Mouse (Mus musculus) C2C12 (cell line): Measurements from ENCODE around the gene Slco2b1. TPM values are rescaled to one million over a fixed set of nuclear protein-coding genes. Genes with fewer than 3 reads are reported as not detected.
"Not testable (repeated sequence)": the region's sequence is repeated elsewhere in the genome, so short reads cannot be mapped to it uniquely, and the experiment has no call there.

Experiments used
- H3K27me3 ChIP-seq: one replicate; pipeline ENCODE4 v1.6.1; 2011; ENCODE audit not compliant: control insufficient read depth, insufficient read depth, insufficient read length
- H3K36me3 ChIP-seq: one replicate; pipeline ENCODE4 v1.6.1; 2011; ENCODE audit not compliant: control insufficient read depth, insufficient read depth
- H3K4me3 ChIP-seq: one replicate; pipeline ENCODE4 v1.5.1; 2011; ENCODE audit warnings: mild to moderate bottlenecking, control low read depth; ENCODE audit not compliant: poor library complexity, insufficient read depth, severe bottlenecking
- H3K79me2 ChIP-seq: one replicate; pipeline ENCODE4 v1.6.1; 2011; ENCODE audit not compliant: control insufficient read depth, insufficient read depth
- H3K79me3 ChIP-seq: one replicate; pipeline ENCODE4 v1.6.1; 2011; ENCODE audit warnings: low read depth, control low read depth
- H3ac ChIP-seq: one replicate; pipeline ENCODE3; 2011; ENCODE audit warnings: low read depth; ENCODE audit not compliant: control insufficient read depth, insufficient read length
- CEBPB ChIP-seq: IDR thresholded peaks from one replicate; pipeline ENCODE4 v1.6.1; 2011; ENCODE audit warnings: low read depth, mild to moderate bottlenecking, control low read depth, moderate library complexity
- CTCF ChIP-seq: IDR thresholded peaks from one replicate; pipeline ENCODE4 v1.5.1; 2011; ENCODE audit not compliant: control insufficient read depth, insufficient read depth, insufficient read length
- FOSL1 ChIP-seq: IDR thresholded peaks from one replicate; pipeline ENCODE4 v1.8.0; 2011; ENCODE audit warnings: mild to moderate bottlenecking, low read length; ENCODE audit not compliant: poor library complexity, insufficient read depth, severe bottlenecking
- MAX ChIP-seq: IDR thresholded peaks from one replicate; pipeline ENCODE4 v1.6.1; 2011; ENCODE audit warnings: mild to moderate bottlenecking, control low read depth
- MYOD1 ChIP-seq: IDR thresholded peaks from one replicate; pipeline ENCODE4 v1.6.1; 2011; ENCODE audit warnings: low read depth; ENCODE audit not compliant: control insufficient read depth, insufficient read length
- MYOG ChIP-seq: IDR thresholded peaks from one replicate; pipeline ENCODE4 v1.6.1; 2011; ENCODE audit not compliant: control insufficient read depth, insufficient read length; ENCODE audit errors: extremely low read depth
- USF1 ChIP-seq: IDR thresholded peaks from one replicate; pipeline ENCODE4 v1.6.1; 2011; ENCODE audit warnings: low read depth, mild to moderate bottlenecking, control low read depth, moderate library complexity
- long read RNA-seq, 2 experiments: library from polyadenylated mRNA; unstranded; transcript quantifications; one replicate each; pipeline ENCODE4 v2.0.0; 2019 to 2020
- polyA plus RNA-seq: library from polyadenylated mRNA; unstranded; fragments of >200 nt; fragmentation: generic; extraction: Trizol; gene quantifications from one replicate; pipeline ENCODE4 v1.2.1, GENCODE M21; 2012; ENCODE audit warnings: missing spikeins

Gene Slco2b1
- polyA plus RNA-seq = not detected
- long read RNA-seq, experiment 1 = 0 reads
- long read RNA-seq, experiment 2 = 0 reads

DNA sequence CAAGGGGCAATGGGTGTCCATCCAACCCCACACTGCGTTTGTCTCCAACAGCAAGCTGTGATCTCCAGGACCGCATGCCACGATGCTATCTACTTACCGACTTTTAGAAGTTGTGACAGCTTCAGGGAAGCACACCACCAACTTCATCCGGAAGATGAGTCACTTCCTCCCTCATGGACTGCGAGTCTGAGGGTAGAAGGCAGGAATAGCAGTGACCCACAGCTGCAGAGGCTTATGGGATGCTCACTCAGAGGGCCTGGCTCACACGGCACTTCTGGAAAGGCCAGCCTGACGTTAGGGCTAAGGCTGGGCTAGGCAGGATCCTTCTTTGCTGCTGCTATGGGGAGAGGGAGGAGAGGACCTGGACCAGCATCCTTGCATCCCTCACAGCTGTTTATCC lies at the start of gene Slco2b1:
Gene Slco2b1, minus strand, starts transcription at position 175 of the 400 bp plus-strand sequence.
- H3K4me3 ChIP-seq = no peak within 1 kb of the TSS
- TF ChIP-seq CEBPB = no peak
- no peak for TF ChIP-seq FOSL1
- TF ChIP-seq USF1 = no peak
- TF ChIP-seq CTCF = no peak
- no peak for TF ChIP-seq MYOD1
- TF ChIP-seq MYOG = no peak
- no peak for TF ChIP-seq MAX

GRCm38 (mm10) chr7:99739276-99739675 lies 28.1 kb upstream of the Slco2b1 start:
- Histone ChIP-seq H3ac (no peak overlapping the region), H3K79me3 (no peaks in the 10 kb centered on the region), H3K36me3 (no peaks in the 10 kb centered on the region), H3K79me2 (no peaks in the 10 kb centered on the region), H3K27me3 (peaks cover 13% of the 10 kb centered on the region), H3K4me3 (no peak overlapping the region)
- TF ChIP-seq CTCF (no peak), FOSL1 (no peak), MYOG (no peak), CEBPB (no peak), MYOD1 (no peak), USF1 (no peak), MAX (no peak)

More for the DNA sequence above, at the start of gene Slco2b1:
- Histone ChIP-seq H3K36me3 (no peaks in the 10 kb centered on the region), H3K79me3 (no peaks in the 10 kb centered on the region), H3ac (no peak within 1 kb of the TSS), H3K79me2 (no peaks in the 10 kb centered on the region), H3K27me3 (peaks cover 27% of the 10 kb centered on the region)

- not testable (repeated sequence) for H3K4me3 ChIP-seq, H3K79me2 ChIP-seq, H3K79me3 ChIP-seq, H3ac ChIP-seq, H3K36me3 ChIP-seq
- peaks cover 10% of the 10 kb centered on the region for H3K27me3 ChIP-seq
These were observed 24.4 kb upstream of the Slco2b1 start for GRCm38 (mm10) chr7:99735491-99735890.

DNA sequence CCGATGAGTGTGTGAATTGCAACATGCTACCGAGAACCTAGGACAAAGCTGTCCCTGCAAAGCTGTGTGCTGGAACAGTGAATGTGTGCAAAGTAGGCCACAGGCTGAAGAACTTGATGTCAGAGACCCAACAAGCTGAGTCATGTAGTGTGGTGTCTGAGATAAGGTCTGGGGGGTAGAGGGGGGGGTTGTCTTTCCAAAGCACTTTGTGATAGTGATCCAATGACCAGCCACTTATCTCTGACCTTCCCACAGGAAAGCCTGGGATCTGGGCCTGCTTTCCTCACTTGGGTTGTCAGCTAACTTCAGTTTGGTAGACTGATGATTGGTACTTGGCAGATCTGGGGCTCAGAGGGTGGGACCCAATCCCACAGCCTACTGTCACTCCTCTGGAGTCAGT lies 23.5 kb upstream of the Slco2b1 start:
- TF ChIP-seq CEBPB (no peak), MAX (no peak), MYOG (no peak), MYOD1 (no peak), CTCF (no peak), FOSL1 (no peak), USF1 (no peak)
- H3K27me3 ChIP-seq = peaks cover 10% of the 10 kb centered on the region
- no peak overlapping the region for H3ac ChIP-seq
- no peaks in the 10 kb centered on the region for H3K36me3 ChIP-seq
- H3K79me3 ChIP-seq = no peaks in the 10 kb centered on the region
- H3K4me3 ChIP-seq = no peak overlapping the region
- H3K79me2 ChIP-seq = no peaks in the 10 kb centered on the region

DNA sequence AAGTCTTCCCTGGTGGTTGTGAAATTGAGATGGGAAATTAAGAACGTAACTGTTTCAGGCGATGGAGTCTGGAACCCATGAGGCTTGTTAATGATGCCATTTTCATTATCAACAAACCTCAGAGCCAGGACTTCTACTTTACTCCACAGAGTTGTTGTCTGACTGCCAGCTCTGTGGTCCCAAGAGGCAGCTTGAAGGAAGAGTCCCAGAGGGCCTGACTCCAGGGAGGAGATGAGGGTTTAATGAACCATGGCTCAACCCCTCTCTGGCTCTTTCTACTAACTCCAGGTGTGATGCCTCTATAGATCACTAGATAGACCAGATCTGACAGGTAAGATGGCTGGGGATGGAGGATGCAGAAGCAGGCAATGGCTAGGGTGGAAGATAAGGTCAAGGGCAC lies 18.8 kb upstream of the Slco2b1 start, which contains the start of gene Olfr520:
Gene Olfr520, plus strand, starts transcription at position 301 of the 400 bp plus-strand sequence.
- Histone ChIP-seq H3K4me3 (no peak within 1 kb of the TSS), H3K27me3 (peaks cover 10% of the 10 kb centered on the region), H3ac (no peak within 1 kb of the TSS), H3K79me3 (no peaks in the 10 kb centered on the region), H3K79me2 (no peaks in the 10 kb centered on the region), H3K36me3 (no peaks in the 10 kb centered on the region)
- TF ChIP-seq CEBPB (no peak), FOSL1 (no peak), MYOG (no peak), CTCF (no peak), USF1 (no peak), MYOD1 (no peak), MAX (no peak)

GRCm38 (mm10) chr7:99716536-99716935 lies 5.4 kb upstream of the Slco2b1 start:
- Histone ChIP-seq H3K36me3 (no peaks in the 10 kb centered on the region), H3K4me3 (no peak overlapping the region), H3ac (no peak overlapping the region), H3K27me3 (peaks cover 13% of the 10 kb centered on the region), H3K79me3 (no peaks in the 10 kb centered on the region), H3K79me2 (no peaks in the 10 kb centered on the region)
- no peak for TF ChIP-seq MYOD1
- no peak for TF ChIP-seq MYOG
- TF ChIP-seq FOSL1 = no peak
- no peak for TF ChIP-seq MAX
- no peak for TF ChIP-seq USF1
- TF ChIP-seq CEBPB = no peak
- TF ChIP-seq CTCF = no peak
